Mouse (Mus musculus) bone marrow, adult 2 months (tissue): ENCODE measurements at regions not wholly inside any gene's neighbourhood (a gene's known extent, or its start where the extent isn't known, plus 50 kb on each side); places are given as distances from the start of the nearest gene placed in this dataset.

Experiments
- CTCF ChIP-seq: fragments of 200-500 bp; IDR thresholded peaks from 2 replicates; pipeline ENCODE4 v1.5.1; 2011; ENCODE audit warnings: low read length, control low read depth; ENCODE audit not compliant: control insufficient read depth, insufficient read depth
- POLR2A ChIP-seq: fragments of 200-500 bp; IDR thresholded peaks from 2 replicates; pipeline ENCODE4 v1.6.1; 2011; ENCODE audit warnings: low read depth, mild to moderate bottlenecking, control low read depth, low read length, borderline replicate concordance; ENCODE audit not compliant: control insufficient read depth

DNA sequence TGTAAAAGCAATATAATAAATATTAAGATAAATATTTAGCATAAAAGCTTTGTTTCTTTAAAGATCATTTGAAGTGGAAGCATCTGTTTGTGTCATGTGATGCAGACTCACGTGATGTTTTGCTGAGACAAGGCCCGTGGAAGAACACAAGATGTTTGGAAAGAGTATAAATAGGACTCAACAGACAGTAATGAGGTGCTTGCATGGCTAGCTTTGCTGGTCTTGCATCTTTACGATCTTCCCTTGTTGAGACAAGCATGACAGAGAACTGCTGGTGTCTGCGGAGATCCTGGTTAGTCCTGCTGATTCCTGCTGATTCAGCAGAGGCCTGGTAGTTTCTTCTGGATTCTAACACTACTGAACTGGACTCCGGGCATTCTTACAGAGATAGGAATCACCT, 576.4 kb upstream of the Nox3 start:
- TF ChIP-seq CTCF (no peak), POLR2A (no peak)
